Mouse (Mus musculus): Measurements from ENCODE around the gene Lpar2.

- TF ChIP-seq CTCF (IDR thresholded peaks at IDR 0.05; ENCODE audit: borderline replicate concordance, extremely low read depth, insufficient read depth, insufficient read length) (no peak), POLR2A (IDR thresholded peaks at IDR 0.05; ENCODE audit: borderline replicate concordance, extremely low read depth, insufficient read depth, insufficient read length, poor library complexity, severe bottlenecking) (no peak)
Observed at GRCm38 (mm10) chr8:69867696-69868326, 45.6 kb downstream of the Lpar2 start.
